Mouse (Mus musculus) embryo, embryonic 11.5 days (tissue): ENCODE data around the gene Gm4567.
"Not testable (repeated sequence)": the region's sequence is repeated elsewhere in the genome, so short reads cannot be mapped to it uniquely, and the experiment has no call there.

Source experiments
- DNase-seq: peaks from one replicate; pipeline ENCODE4 v3.0.0-alpha.2; 2012; ENCODE audit warnings: low read depth, low spot score

Gm4567 gene

DNA sequence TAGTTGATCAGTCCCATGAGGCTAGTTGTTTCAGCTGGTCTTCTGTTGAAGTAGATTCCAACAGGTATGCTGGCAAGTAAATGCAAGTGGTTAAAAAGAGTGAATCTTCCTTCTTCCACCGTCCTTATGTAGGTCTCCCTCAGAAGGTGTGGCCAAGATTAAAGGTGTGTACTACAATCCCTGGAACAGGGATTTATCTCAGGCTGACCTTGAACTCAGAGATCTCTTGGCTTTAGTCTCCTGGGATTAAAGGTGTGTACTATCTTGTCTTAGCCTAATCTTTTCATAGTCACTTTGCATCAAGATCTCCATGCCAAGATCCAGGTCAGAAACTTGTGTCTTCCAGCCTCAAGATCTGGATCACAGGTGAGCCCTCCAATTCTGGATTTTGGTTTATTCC, at the start of gene Gm4567:
Gene Gm4567, minus strand, starts transcription at position 101 of the 400 bp plus-strand sequence.
- not testable (repeated sequence) for DNase-seq

DNA sequence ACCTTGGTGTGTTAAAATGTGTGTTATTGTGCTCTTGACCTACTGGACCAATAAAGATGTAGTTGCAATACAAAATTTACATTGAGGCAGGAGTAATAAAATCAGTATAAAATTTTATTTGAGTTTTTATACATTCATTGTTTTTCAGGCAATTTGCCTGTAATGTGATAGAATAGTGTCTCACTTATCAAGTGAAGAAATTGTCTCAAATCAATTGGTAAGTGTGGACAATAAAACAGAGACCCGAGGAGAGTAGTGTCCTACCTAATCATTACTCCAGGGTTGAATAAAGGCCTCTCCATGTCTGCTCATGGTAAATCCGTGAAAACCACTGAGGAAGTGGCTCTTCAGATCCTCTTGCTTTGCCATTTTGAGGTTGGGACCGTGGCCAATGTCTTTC, 41.9 kb upstream of the Gm4567 start, which contains the start of gene Vmn1r157:
Gene Vmn1r157, plus strand, starts transcription at position 301 of the 400 bp plus-strand sequence.
- not testable (repeated sequence) for DNase-seq

DNA sequence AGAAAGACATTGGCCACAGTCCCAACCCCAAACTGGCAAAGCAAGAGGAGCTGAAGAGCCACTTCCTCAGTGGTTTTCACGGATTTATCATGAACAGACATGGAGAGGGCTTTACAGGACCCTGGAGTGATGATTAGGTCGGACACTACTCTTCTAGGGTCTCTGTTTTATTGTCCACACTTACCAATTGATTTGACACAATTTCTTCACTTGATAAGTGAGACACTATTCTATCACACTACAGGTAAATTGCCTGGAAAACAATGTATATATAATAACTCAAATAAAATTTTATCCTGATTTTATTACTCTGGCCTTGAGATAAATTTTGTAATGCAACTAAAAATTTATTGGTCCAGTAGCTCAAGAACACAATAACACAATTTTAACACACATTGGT, 27.3 kb downstream of the Gm4567 start, which contains the start of gene Gm8693:
Gene Gm8693, minus strand, starts transcription at position 101 of the 400 bp plus-strand sequence.
- not testable (repeated sequence) for DNase-seq
